Mouse (Mus musculus): ENCODE measurements around the gene Pip4k2a. TPM values are rescaled to one million over a fixed set of nuclear protein-coding genes. Genes with fewer than 3 reads are reported as not detected.
A peak's percentile ranks its signal among the peaks of the same experiment; 100 is the strongest.

The Pip4k2a gene
- polyA plus RNA-seq, 1 experiment, result 21.8 TPM

- 0 out of 2 replicates have a peak overlapping the region, but pooled peaks have one; percentile 2 for H3K27ac ChIP-seq (ENCODE audit: insufficient read depth, low read length)
- H3K4me1 ChIP-seq (ENCODE audit: control insufficient read depth, insufficient read depth, insufficient read length), result peaks cover 30% of the 10 kb centered on the region
These were observed 77.5 kb downstream of the Pip4k2a start for GRCm38 (mm10) chr2:18920461-18920877.

GRCm38 (mm10) chr2:18919797-18920354 is 78.0 kb downstream of the Pip4k2a start:
- Histone ChIP-seq H3K27ac (ENCODE audit: insufficient read depth, low read length) (peak overlapping the region; percentile 36), H3K4me3 (ENCODE audit: extremely low read depth, insufficient read depth, insufficient read length) (no peak overlapping the region), H3K36me3 (ENCODE audit: control insufficient read depth, insufficient read depth, low read length) (no peaks in the 10 kb centered on the region), H3K27me3 (ENCODE audit: control insufficient read depth, insufficient read depth, low read length) (no peaks in the 10 kb centered on the region), H3K4me1 (ENCODE audit: control insufficient read depth, insufficient read depth, insufficient read length) (peaks cover 32% of the 10 kb centered on the region)
- 66% methylated on average over 5 of the region's 5 CpGs for WGBS
- DNase-seq (ENCODE audit: low read depth in 1 of 2, low spot score in 2 of 2), result no peak
- no peak for TF ChIP-seq CTCF (IDR thresholded peaks at IDR 0.05; ENCODE audit: extremely low read depth, insufficient read depth, insufficient read length, insufficient replicate concordance)
- no peak for TF ChIP-seq POLR2A (IDR thresholded peaks at IDR 0.05; ENCODE audit: low read depth, low read length)

More at GRCm38 (mm10) chr2:18920461-18920877, 77.5 kb downstream of the Pip4k2a start:
- Histone ChIP-seq H3K4me3 (ENCODE audit: extremely low read depth, insufficient read depth, insufficient read length) (no peak overlapping the region), H3K27me3 (ENCODE audit: control insufficient read depth, insufficient read depth, low read length) (no peaks in the 10 kb centered on the region), H3K36me3 (ENCODE audit: control insufficient read depth, insufficient read depth, low read length) (no peaks in the 10 kb centered on the region)
- TF ChIP-seq CTCF (IDR thresholded peaks at IDR 0.05; ENCODE audit: extremely low read depth, insufficient read depth, insufficient read length, insufficient replicate concordance) (no peak), POLR2A (IDR thresholded peaks at IDR 0.05; ENCODE audit: low read depth, low read length) (no peak)
- DNase-seq (ENCODE audit: low read depth in 1 of 2, low spot score in 2 of 2), result no peak
- WGBS, result 24% methylated on average over 2 of the region's 2 CpGs

GRCm38 (mm10) chr2:18917838-18918237 is 80.1 kb downstream of the Pip4k2a start:
- no peak for TF ChIP-seq CTCF (IDR thresholded peaks at IDR 0.05; ENCODE audit: extremely low read depth, insufficient read depth, insufficient read length, insufficient replicate concordance)
- TF ChIP-seq POLR2A (IDR thresholded peaks at IDR 0.05; ENCODE audit: low read depth, low read length), result no peak
- Histone ChIP-seq H3K4me3 (ENCODE audit: extremely low read depth, insufficient read depth, insufficient read length) (no peak overlapping the region), H3K4me1 (ENCODE audit: control insufficient read depth, insufficient read depth, insufficient read length) (peaks cover 21% of the 10 kb centered on the region), H3K27ac (ENCODE audit: insufficient read depth, low read length) (no peak overlapping the region), H3K27me3 (ENCODE audit: control insufficient read depth, insufficient read depth, low read length) (no peaks in the 10 kb centered on the region), H3K36me3 (ENCODE audit: control insufficient read depth, insufficient read depth, low read length) (no peaks in the 10 kb centered on the region)
- DNase-seq (ENCODE audit: low read depth in 1 of 2, low spot score in 2 of 2), result no peak
- WGBS, result 79% methylated on average over 2 of the region's 2 CpGs

GRCm38 (mm10) chr2:18917380-18917750 is 80.6 kb downstream of the Pip4k2a start:
- Histone ChIP-seq H3K27ac (ENCODE audit: insufficient read depth, low read length) (no peak overlapping the region), H3K4me1 (ENCODE audit: control insufficient read depth, insufficient read depth, insufficient read length) (peaks cover 20% of the 10 kb centered on the region), H3K27me3 (ENCODE audit: control insufficient read depth, insufficient read depth, low read length) (no peaks in the 10 kb centered on the region), H3K36me3 (ENCODE audit: control insufficient read depth, insufficient read depth, low read length) (no peaks in the 10 kb centered on the region), H3K4me3 (ENCODE audit: extremely low read depth, insufficient read depth, insufficient read length) (no peak overlapping the region)
- TF ChIP-seq CTCF (IDR thresholded peaks at IDR 0.05; ENCODE audit: extremely low read depth, insufficient read depth, insufficient read length, insufficient replicate concordance), result no peak
- TF ChIP-seq POLR2A (IDR thresholded peaks at IDR 0.05; ENCODE audit: low read depth, low read length), result no peak
- WGBS, result 64% methylated on average over 1 of the region's 1 CpGs
- DNase-seq (ENCODE audit: low read depth in 1 of 2, low spot score in 2 of 2), result no peak

- H3K4me3 ChIP-seq (ENCODE audit: extremely low read depth, insufficient read depth, insufficient read length), result no peak overlapping the region
- no peaks in the 10 kb centered on the region for H3K36me3 ChIP-seq (ENCODE audit: control insufficient read depth, insufficient read depth, low read length)
- WGBS, result 25% methylated on average over 14 of the region's 14 CpGs
- DNase-seq (ENCODE audit: low read depth in 1 of 2, low spot score in 2 of 2), result no peak
- H3K27ac ChIP-seq (ENCODE audit: insufficient read depth, low read length), result no peak overlapping the region; the same call in 1 of the 2 replicates
- peaks cover 20% of the 10 kb centered on the region for H3K4me1 ChIP-seq (ENCODE audit: control insufficient read depth, insufficient read depth, insufficient read length)
- TF ChIP-seq POLR2A (IDR thresholded peaks at IDR 0.05; ENCODE audit: low read depth, low read length) (no peak), CTCF (IDR thresholded peaks at IDR 0.05; ENCODE audit: extremely low read depth, insufficient read depth, insufficient read length, insufficient replicate concordance) (no peak)
- H3K27me3 ChIP-seq (ENCODE audit: control insufficient read depth, insufficient read depth, low read length), result no peaks in the 10 kb centered on the region
These were observed 81.1 kb downstream of the Pip4k2a start for GRCm38 (mm10) chr2:18916615-18917379.

GRCm38 (mm10) chr2:18916042-18916407 is 81.9 kb downstream of the Pip4k2a start:
- WGBS, result 30% methylated on average over 2 of the region's 2 CpGs

More at GRCm38 (mm10) chr2:18916042-18916407, 81.9 kb downstream of the Pip4k2a start:
- H3K27me3 ChIP-seq (ENCODE audit: control insufficient read depth, insufficient read depth, low read length), result no peaks in the 10 kb centered on the region
- H3K27ac ChIP-seq (ENCODE audit: insufficient read depth, low read length), result peak overlapping the region; percentile 44
- TF ChIP-seq CTCF (IDR thresholded peaks at IDR 0.05; ENCODE audit: extremely low read depth, insufficient read depth, insufficient read length, insufficient replicate concordance) (no peak), POLR2A (IDR thresholded peaks at IDR 0.05; ENCODE audit: low read depth, low read length) (no peak)
- no peak overlapping the region for H3K4me3 ChIP-seq (ENCODE audit: extremely low read depth, insufficient read depth, insufficient read length)
- no peak for DNase-seq (ENCODE audit: low read depth in 1 of 2, low spot score in 2 of 2)
- no peaks in the 10 kb centered on the region for H3K36me3 ChIP-seq (ENCODE audit: control insufficient read depth, insufficient read depth, low read length)
- H3K4me1 ChIP-seq (ENCODE audit: control insufficient read depth, insufficient read depth, insufficient read length), result peaks cover 20% of the 10 kb centered on the region
